Mouse (Mus musculus) bone marrow macrophage, adult 2 months (primary cell): Measurements from ENCODE around the gene Rps28.

Experiments
- CTCF ChIP-seq: IDR thresholded peaks from 2 replicates; pipeline ENCODE4 v1.5.1; 2012; ENCODE audit warnings: low read depth, mild to moderate bottlenecking, low read length, moderate library complexity
- POLR2A ChIP-seq: IDR thresholded peaks from 2 replicates; pipeline ENCODE4 v1.6.1; 2012; ENCODE audit warnings: mild to moderate bottlenecking, low read depth, low read length, borderline replicate concordance

GRCm38 (mm10) chr17:33808192-33808591 is 16.2 kb downstream of the Rps28 start:
- no peak for TF ChIP-seq CTCF
- TF ChIP-seq POLR2A = no peak
